Mouse (Mus musculus): ENCODE data around the gene Aars2. TPM values are rescaled to one million over a fixed set of nuclear protein-coding genes. Genes with fewer than 3 reads are reported as not detected.
A peak's percentile ranks its signal among the peaks of the same experiment; 100 is the strongest.

Aars2 gene
- polyA plus RNA-seq, 1 experiment: 10.1 TPM

DNA sequence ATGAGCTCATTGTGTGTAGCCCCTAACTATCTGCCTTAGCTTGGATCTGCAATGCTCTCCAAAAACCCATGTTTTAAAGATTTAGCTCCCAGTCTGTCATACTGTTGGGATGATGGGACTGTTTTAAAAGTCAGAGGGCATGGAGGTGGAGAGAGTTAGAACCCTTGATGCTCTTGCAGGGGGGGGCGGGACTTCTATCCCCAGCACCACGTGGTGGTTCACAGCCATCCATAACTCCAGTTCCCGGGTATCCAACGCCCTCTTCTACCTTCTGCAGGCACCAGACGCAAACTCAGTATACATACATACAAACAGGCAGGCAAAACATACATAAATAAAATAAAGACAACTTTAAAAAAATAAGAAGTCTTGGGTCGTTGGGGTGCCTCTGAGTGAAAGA, 33.0 kb upstream of the Aars2 start:
- no peaks in the 10 kb centered on the region; the same call in 1 of the 2 replicates for H3K4me1 ChIP-seq (ENCODE audit: control insufficient read depth, insufficient read depth, low read length)
- H3K4me3 ChIP-seq (replicated peaks; ENCODE audit: control insufficient read depth, low read depth, low read length): no peak overlapping the region
- TF ChIP-seq CTCF (IDR thresholded peaks at IDR 0.05; ENCODE audit: control insufficient read depth, insufficient read depth, low read length): no peak
- 73% methylated on average over 6 of the region's 6 CpGs for WGBS
- H3K27ac ChIP-seq (ENCODE audit: control insufficient read depth, insufficient read depth, low read depth, low read length, poor library complexity): no peak overlapping the region

DNA sequence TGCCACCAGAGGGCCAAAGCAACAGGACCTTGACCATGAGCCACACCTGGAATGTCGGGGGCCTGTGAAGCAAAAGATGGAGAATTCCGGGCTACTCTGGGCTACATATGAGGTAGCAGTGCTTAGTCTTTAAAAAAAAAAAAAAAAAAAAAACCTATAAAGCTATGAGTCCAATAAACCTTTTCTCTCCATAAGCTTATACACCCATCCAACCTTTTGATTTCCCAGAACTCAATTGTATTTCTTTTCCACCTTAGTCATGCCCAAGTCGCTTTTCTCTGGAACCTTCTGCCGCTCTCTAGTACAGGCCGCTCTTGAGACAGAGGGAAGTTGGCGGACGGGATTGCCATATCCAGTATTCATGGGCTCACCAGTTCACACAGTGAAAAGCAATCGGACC, 32.5 kb upstream of the Aars2 start:
- no peaks in the 10 kb centered on the region; the same call in 1 of the 2 replicates for H3K4me1 ChIP-seq (ENCODE audit: control insufficient read depth, insufficient read depth, low read length)
- TF ChIP-seq CTCF (IDR thresholded peaks at IDR 0.05; ENCODE audit: control insufficient read depth, insufficient read depth, low read length): no peak
- TF ChIP-seq POLR2A (IDR thresholded peaks at IDR 0.05; ENCODE audit: borderline replicate concordance, control insufficient read depth, low read depth, low read length): no peak
- 68% methylated on average over 8 of the region's 8 CpGs for WGBS
- H3K4me3 ChIP-seq (replicated peaks; ENCODE audit: control insufficient read depth, low read depth, low read length): no peak overlapping the region
- H3K27ac ChIP-seq (ENCODE audit: control insufficient read depth, insufficient read depth, low read depth, low read length, poor library complexity): no peak overlapping the region

DNA sequence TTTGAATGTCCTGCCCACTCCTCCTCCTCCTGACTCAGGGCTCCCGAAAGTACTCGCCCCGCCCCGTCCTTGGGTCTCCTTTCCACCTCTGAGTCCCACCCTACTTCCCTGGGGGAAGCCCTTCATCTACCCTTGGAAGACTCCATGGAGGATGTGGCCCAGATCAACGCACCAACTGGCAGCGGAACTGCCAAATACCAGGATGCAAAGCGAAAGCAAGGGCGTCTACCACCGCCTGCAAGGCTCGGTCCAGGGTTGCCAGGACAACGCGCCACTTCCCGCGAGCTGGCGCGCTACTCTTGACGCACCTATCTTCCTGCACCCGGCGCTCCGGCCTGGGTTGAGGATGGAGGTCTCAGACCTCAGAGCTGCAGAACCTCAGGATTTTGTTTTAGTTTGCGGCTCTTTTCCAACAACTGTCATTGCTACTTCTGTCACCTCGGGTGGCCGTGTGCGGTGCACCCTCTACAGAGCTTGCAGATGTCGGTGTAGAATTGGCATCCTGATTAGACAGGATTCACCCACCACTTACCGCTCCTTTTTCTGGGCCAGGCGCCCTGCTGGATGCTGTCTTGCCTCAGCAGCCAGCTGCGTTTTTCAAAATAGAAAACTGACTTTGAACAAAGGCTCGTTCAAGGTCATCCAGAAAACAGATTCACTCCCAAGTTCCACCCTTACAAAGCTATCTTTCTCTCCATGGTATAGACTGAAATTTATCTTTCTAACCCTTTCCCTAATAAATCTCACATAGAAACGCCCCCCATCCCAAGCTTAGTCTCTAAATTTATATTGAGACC, 31.8 kb upstream of the Aars2 start, which contains the start of gene Spats1:
TSS of gene Spats1 (minus strand) at position 747 of the 797 bp plus-strand sequence.
- Histone ChIP-seq H3K4me3 (replicated peaks; ENCODE audit: control insufficient read depth, low read depth, low read length) (peak within 1 kb of the TSS; percentile 48), H3K4me1 (ENCODE audit: control insufficient read depth, insufficient read depth, low read length) (no peaks in the 10 kb centered on the region; the same call in 1 of the 2 replicates), H3K27ac (ENCODE audit: control insufficient read depth, insufficient read depth, low read depth, low read length, poor library complexity) (no peak within 1 kb of the TSS)
- 4% methylated on average over 30 of the region's 30 CpGs for WGBS
- TF ChIP-seq CTCF (IDR thresholded peaks at IDR 0.05; ENCODE audit: control insufficient read depth, insufficient read depth, low read length) (no peak), POLR2A (IDR thresholded peaks at IDR 0.05; ENCODE audit: borderline replicate concordance, control insufficient read depth, low read depth, low read length) (no peak)

DNA sequence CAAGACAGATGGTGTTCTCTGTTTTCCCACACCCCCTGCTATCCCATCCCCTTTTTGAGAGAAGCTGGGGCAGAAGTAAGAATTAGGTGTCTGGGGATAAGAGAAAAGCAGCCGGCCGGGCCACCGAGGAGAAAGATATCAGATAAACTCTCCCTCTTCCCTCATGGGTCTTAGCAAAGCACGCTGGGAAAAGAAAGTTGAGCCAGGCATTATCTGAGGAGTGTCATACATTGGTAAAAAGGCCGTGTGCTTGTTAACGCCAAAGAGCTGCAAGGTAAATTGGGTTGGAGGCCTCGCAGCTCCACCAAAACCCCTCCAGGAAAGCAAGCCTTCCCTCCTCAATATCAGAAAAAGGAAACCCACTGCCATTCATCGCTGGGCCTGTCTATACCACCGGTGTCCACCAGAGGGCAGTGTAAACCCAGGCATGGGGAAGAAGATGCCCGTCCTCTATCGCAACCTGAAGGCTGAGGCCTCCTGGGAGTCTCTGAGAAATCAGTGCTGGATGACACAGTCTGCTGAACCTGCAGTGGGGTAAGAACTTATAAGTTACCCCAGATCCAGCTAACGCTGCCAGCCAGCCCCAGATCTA, 28.3 kb upstream of the Aars2 start:
- no peaks in the 10 kb centered on the region; the same call in 1 of the 2 replicates for H3K4me1 ChIP-seq (ENCODE audit: control insufficient read depth, insufficient read depth, low read length)
- H3K4me3 ChIP-seq (replicated peaks; ENCODE audit: control insufficient read depth, low read depth, low read length): no peak overlapping the region
- H3K27ac ChIP-seq (ENCODE audit: control insufficient read depth, insufficient read depth, low read depth, low read length, poor library complexity): no peak overlapping the region
- TF ChIP-seq POLR2A (IDR thresholded peaks at IDR 0.05; ENCODE audit: borderline replicate concordance, control insufficient read depth, low read depth, low read length): no peak
- TF ChIP-seq CTCF (IDR thresholded peaks at IDR 0.05; ENCODE audit: control insufficient read depth, insufficient read depth, low read length): peak; percentile 97
- 10% methylated on average over 12 of the region's 12 CpGs for WGBS

DNA sequence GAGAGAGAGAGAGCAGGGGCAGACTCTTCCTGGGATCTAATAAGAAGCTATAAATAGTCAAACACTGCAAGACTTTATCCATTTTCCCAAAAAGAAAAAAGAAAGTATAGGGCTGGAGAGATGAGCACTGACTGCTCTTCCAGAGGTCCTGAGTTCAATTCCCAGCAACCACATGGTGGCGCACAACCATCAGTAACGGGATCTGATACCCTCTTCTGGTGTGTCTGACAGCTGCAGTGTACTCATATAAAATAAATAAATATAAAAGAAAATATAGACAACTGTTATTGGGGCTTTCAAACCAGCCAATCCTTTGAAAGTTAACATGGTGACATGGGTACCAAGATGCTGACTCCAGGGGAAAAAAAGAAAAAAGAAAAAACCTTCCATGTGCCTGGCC, 26.2 kb upstream of the Aars2 start:
- TF ChIP-seq CTCF (IDR thresholded peaks at IDR 0.05; ENCODE audit: control insufficient read depth, insufficient read depth, low read length) (0 out of 2 replicates have a peak, but pooled peaks have one; percentile 7), POLR2A (IDR thresholded peaks at IDR 0.05; ENCODE audit: borderline replicate concordance, control insufficient read depth, low read depth, low read length) (no peak)
- 20% methylated on average over 2 of the region's 2 CpGs for WGBS
- Histone ChIP-seq H3K27ac (ENCODE audit: control insufficient read depth, insufficient read depth, low read depth, low read length, poor library complexity) (no peak overlapping the region), H3K4me3 (replicated peaks; ENCODE audit: control insufficient read depth, low read depth, low read length) (no peak overlapping the region), H3K4me1 (ENCODE audit: control insufficient read depth, insufficient read depth, low read length) (no peaks in the 10 kb centered on the region)

DNA sequence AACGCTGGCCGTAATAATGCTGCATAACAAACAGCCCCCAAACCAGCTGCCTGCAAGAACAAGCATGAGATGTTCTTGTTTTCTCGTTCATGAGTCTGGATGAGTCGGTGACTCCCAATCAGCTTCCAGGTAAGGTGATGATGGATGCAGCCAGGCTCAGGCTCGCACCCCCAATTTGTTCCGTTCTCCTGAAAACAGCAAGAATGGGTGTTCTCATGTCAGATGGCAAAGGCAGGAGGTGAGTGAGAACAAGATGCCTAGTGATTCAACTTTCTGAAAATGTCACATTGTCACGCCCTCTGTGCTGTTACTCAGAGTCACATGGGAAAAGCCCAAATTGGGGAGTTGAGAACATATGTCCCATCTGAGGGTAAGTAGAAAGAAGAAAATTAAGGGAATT, 21.1 kb upstream of the Aars2 start:
- no peak for TF ChIP-seq CTCF (IDR thresholded peaks at IDR 0.05; ENCODE audit: control insufficient read depth, insufficient read depth, low read length)
- TF ChIP-seq POLR2A (IDR thresholded peaks at IDR 0.05; ENCODE audit: borderline replicate concordance, control insufficient read depth, low read depth, low read length): no peak
- no peak overlapping the region for H3K27ac ChIP-seq (ENCODE audit: control insufficient read depth, insufficient read depth, low read depth, low read length, poor library complexity)
- 82% methylated on average over 7 of the region's 7 CpGs for WGBS
- H3K4me1 ChIP-seq (ENCODE audit: control insufficient read depth, insufficient read depth, low read length): no peaks in the 10 kb centered on the region
- no peak overlapping the region for H3K4me3 ChIP-seq (replicated peaks; ENCODE audit: control insufficient read depth, low read depth, low read length)

DNA sequence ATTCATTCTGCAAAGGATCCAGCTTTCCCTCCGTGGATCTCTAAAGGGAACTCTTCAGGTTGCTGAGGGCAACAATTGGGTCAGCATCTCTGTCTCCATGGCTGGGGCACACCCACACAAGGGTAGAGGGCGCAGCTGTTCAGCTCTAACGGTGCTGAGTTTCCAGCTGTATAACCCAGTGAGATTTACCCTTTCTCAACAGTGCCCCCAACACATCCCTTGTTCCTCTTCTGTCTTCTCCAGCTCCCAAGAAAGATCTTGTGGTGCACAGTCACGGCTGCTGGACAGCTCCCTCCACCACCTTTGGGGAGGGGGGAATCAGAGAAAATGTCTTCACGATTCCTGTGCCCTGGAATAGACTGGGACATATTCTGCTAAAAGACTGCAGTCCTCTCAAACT, 19.4 kb upstream of the Aars2 start:
- TF ChIP-seq CTCF (IDR thresholded peaks at IDR 0.05; ENCODE audit: control insufficient read depth, insufficient read depth, low read length) (no peak), POLR2A (IDR thresholded peaks at IDR 0.05; ENCODE audit: borderline replicate concordance, control insufficient read depth, low read depth, low read length) (no peak)
- H3K4me1 ChIP-seq (ENCODE audit: control insufficient read depth, insufficient read depth, low read length): no peaks in the 10 kb centered on the region
- H3K27ac ChIP-seq (ENCODE audit: control insufficient read depth, insufficient read depth, low read depth, low read length, poor library complexity): no peak overlapping the region
- H3K4me3 ChIP-seq (replicated peaks; ENCODE audit: control insufficient read depth, low read depth, low read length): no peak overlapping the region
- 10% methylated on average over 5 of the region's 5 CpGs for WGBS

DNA sequence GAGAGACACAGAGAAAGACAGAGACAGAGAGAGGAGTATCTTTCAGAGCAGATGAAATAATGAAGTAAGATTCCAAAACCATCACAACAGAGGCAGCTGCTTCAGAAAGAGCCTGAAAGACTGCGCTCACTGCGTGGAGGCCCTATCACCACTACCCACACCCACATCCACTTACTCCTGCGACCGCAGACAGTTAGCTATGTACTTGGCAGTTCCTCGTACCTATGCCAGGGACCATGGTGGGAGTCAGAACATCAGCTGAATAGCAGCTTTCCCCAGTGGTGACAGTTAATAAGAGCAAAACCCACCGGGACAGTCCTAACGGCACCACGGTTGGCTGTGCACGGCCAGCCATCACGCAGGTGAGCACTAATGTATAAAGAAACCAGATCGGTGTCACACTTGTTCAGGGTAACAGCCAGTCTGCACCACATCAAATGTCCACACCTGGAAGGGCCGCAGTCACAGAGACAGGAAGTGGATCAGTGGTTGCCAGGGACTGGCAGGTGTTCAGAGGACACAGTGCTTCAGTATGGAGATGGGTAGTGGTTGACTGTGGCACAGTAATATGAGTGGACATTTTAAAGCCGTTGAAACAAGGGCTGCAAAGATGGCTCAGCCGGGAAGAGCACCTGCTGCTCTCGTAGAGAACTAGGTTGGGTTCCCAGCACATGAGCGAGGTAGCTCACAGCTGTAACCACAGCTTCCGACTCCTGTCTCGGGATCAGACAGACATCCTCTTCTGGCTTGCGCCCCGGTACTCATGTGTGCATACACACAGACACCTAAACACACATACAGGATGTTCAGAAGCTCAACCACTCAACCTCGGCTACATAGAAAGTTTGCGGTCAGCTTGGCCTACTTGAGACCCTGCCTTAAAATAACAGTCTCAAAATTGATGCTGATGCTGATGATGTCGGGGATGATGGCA, 18.1 kb upstream of the Aars2 start:
- Histone ChIP-seq H3K4me1 (ENCODE audit: control insufficient read depth, insufficient read depth, low read length) (no peaks in the 10 kb centered on the region), H3K27ac (ENCODE audit: control insufficient read depth, insufficient read depth, low read depth, low read length, poor library complexity) (no peak overlapping the region), H3K4me3 (replicated peaks; ENCODE audit: control insufficient read depth, low read depth, low read length) (no peak overlapping the region)
- WGBS: 69% methylated on average over 23 of the region's 23 CpGs
- no peak for TF ChIP-seq POLR2A (IDR thresholded peaks at IDR 0.05; ENCODE audit: borderline replicate concordance, control insufficient read depth, low read depth, low read length)
- TF ChIP-seq CTCF (IDR thresholded peaks at IDR 0.05; ENCODE audit: control insufficient read depth, insufficient read depth, low read length): no peak

Measured in bone marrow, adult 2 months (tissue).